Mouse (Mus musculus): ENCODE measurements around the gene H2al1b.
A peak's percentile ranks its signal among the peaks of the same experiment; 100 is the strongest.
"Not testable (repeated sequence)": the region's sequence is repeated elsewhere in the genome, so short reads cannot be mapped to it uniquely, and the experiment has no call there.

The H2al1b gene

GRCm38 (mm10) chrX:11302132-11302531 is at the start of gene H2al1b:
H2al1b (plus strand) TSS chrX:11302432.
- DNase-seq: not testable (repeated sequence)

GRCm38 (mm10) chrX:11254062-11254461 is 48.2 kb upstream of the H2al1b start:
- DNase-seq: no peak

DNA sequence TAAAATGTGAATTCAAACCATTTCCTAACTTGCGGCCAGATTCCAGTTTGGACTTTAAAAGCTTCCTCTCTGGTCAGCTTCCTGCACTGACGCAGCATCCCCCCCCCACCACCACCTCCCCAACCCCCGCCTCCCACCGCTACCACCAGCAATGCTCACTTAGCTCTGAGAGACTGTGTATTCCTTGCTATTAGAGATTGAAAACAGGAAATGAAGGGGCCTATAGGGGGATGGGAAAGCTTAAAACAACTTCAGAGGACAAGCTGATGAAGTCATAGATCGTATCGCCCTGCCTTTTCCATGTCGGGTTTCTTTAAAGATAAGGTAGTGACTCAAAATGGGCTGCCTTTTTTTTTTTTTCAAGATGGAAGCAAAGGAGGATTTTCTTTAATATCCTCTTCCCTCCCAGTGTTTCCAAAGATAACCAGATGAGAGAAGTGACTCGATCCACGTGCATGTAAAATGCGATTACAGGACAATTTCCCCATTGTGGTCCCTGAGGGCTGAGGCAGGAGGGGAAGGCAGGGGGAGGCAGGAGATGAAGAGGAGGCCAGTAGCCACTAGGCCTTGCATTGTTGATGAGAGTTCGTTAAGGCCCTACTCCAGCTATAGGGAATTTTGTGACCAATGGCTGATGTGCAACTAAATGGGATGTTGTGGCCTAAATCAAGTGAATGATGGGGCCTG is 47.6 kb upstream of the H2al1b start:
- no peak for DNase-seq

DNA sequence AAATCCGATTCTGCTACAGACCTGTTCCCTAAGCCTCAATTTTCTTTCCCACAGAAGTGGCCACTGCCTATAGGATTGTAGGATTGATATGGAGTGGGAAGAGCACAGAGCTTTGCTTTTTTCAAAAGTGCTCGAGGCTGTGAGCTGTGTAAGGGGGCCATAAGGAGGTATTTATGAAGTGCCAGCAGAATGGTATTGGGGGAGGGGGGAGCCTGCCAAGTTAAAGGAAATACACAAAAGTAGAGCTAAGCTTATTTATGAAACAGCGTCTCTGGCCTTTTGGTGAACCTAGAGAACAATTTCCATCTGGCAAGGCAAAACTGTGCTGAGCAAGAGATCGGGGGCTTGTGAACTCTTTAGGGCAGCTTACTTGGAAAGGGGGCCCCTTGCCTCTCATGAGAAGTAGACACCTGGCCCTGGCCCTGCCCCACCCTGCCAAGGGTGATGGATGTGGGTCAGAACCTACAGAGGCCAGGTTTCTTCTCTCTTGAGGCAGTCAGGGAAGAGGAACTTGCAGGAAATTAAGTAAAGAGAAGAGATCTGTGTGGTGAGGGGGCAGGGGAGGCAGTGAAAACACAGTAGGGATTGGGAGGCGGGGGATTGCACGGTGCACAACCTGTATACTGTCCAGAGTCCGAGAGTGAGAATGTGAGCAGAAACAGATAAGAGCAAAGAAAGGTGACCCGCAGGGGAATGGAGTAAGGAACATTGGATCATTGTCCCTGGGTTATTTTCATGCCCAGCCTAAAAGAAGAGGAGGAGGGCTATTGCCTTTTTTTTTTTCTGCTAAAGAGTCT is 46.5 kb upstream of the H2al1b start:
- no peak for DNase-seq

DNA sequence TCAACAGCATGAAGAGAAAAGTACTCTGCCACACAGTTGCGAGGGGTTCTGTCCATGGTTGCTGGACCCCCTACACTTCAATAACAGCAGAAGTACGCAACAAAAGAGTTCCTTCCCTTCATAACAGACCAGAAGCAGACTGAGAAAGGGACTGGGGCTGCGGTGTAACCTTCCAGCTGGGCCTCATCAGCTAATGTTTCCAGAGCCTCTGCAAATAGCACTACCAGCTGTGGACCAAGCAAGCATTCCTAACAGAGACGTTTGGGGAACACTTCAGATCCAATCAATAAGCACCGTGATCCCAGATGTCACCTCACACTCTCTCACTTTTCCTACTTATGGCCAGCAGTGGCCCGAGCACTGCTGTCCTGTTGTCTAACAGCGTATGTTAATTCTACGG is 37.3 kb upstream of the H2al1b start:
- DNase-seq: no peak

- DNase-seq: no peak
Measured at GRCm38 (mm10) chrX:11267791-11268190, 34.4 kb upstream of the H2al1b start.

DNA sequence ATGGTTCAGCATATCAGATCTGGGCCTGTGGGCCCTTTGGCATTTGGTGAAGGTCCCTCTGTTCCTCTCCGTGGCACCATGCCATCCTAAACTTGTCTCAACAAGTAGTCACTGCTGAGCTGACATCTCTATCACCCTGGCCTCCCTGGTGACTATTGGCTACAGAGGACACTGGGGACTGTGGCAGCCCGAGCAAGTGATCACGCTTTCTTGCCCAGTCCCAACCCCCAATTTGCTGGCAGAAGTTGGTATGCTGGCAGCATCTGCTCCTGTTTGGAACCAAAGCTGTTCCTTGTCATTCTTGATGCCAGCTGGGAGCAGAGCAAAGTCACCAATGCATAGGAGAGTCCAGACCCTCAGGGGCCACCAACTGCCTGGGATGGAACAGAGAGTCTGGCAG is 33.2 kb upstream of the H2al1b start:
- DNase-seq: peak; percentile 3

- DNase-seq: no peak
Measured at GRCm38 (mm10) chrX:11273190-11273589, 29.0 kb upstream of the H2al1b start.

DNA sequence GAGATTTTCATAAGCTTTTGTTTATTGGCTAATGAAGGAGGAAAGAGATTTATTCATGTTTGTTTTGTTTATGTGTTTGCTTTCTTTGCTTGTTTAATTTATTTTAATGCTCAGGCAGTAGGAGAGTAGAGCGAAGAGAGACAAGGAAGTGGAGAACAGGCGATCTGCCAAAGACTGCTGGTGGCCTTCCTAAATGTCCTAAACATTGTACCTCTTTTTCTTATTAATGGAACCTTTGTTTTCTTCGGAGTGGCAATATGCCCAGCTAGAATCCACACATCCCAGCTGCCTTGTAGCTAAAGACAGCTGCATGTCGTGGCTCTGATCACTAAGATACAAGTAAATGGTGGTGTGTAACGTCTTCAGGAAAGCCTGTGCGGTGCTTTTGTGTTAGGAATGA is 25.1 kb upstream of the H2al1b start:
- no peak for DNase-seq

DNA sequence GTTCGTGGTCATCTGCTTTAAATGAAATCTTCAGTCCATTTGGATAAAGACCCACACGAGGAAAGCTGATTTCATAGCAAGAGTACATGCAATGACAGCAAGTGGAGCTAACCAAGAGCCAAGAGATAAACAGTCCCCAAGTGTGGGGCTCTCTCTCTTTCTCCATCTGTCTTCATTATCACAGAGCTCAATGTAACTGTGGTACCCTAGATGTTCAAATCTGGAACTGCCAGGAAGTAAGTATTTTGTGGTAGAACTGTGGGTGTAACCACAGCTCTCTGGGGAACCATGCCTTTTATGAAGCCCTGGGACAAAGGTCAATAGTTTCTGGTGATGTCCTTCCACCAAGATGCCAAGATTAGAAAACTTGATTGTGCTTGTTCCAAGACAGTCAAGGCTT is 21.5 kb upstream of the H2al1b start:
- no peak for DNase-seq

GRCm38 (mm10) chrX:11288306-11288882 is 13.8 kb upstream of the H2al1b start:
- DNase-seq: no peak

DNA sequence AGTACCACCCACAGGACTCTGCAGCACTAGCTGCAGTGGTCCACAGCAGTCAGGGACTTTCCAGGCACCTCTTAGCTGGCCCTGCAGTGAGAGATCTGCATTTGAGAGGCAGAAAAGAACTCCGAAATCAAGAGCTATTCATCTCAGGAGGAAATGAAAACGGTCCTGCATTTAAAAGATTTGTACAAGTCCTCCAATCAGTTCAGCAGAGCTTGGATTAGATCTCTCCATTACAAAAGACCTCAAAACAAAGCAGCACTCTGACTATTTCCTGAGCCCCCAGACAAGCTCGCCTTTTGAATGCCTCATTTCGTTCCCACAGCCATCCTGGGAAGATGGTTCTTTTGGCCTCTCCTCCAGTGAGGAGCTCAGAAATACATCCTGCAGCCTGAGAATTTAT is 13.0 kb upstream of the H2al1b start:
- no peak for DNase-seq

GRCm38 (mm10) chrX:11298957-11299356 is 3.3 kb upstream of the H2al1b start, which contains the start of gene H2al1a:
H2al1a (plus strand) TSS chrX:11299257.
- DNase-seq: not testable (repeated sequence)

DNA sequence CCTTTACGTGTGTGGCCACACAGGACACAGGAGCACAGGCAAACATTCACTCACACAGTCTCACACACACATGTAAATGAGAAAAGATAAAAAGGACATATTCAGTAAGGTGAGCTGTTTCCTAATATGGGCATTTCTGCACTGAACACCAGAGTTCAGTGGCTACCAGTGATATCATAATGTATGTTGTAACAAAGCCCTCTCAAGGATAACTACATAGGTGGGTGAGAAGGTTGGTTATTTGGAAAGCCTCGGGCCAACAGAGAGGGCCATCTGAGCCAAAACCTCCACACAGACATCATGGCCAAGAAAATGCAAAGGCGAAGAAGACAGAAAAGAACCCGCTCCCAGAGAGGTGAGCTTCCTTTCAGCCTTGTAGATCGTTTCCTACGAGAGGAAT is 3.1 kb downstream of the H2al1b start, which contains the start of gene H2al1c:
TSS of gene H2al1c (plus strand) at position 301 of the 400 bp plus-strand sequence.
- DNase-seq: not testable (repeated sequence)

DNA sequence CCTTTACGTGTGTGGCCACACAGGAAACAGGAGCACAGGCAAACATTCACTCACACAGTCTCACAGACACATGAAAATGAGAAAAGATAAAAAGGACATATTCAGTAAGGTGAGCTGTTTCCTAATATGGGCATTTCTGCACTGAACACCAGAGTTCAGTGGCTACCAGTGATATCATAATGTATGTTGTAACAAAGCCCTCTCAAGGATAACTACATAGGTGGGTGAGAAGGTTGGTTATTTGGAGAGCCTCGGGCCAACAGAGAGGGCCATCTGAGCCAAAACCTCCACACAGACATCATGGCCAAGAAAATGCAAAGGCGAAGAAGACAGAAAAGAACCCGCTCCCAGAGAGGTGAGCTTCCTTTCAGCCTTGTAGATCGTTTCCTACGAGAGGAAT is 6.3 kb downstream of the H2al1b start, which contains the start of gene H2al1d:
TSS of gene H2al1d (plus strand) at position 301 of the 400 bp plus-strand sequence.
- not testable (repeated sequence) for DNase-seq

GRCm38 (mm10) chrX:11311634-11312033 is 9.4 kb downstream of the H2al1b start, which contains the start of gene H2al1e:
H2al1e (plus strand) TSS chrX:11311934.
- not testable (repeated sequence) for DNase-seq

DNA sequence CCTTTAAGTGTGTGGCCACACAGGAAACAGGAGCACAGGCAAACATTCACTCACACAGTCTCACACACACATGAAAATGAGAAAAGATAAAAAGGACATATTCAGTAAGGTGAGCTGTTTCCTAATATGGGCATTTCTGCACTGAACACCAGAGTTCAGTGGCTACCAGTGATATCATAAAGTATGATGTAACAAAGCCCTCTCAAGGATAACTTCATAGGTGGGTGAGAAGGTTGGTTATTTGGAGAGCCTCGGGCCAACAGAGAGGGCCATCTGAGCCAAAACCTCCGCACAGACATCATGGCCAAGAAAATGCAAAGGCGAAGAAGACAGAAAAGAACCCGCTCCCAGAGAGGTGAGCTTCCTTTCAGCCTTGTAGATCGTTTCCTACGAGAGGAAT is 12.6 kb downstream of the H2al1b start, which contains the start of gene H2al1f:
TSS of gene H2al1f (plus strand) at position 301 of the 400 bp plus-strand sequence.
- not testable (repeated sequence) for DNase-seq

- not testable (repeated sequence) for DNase-seq
Measured at GRCm38 (mm10) chrX:11317956-11318355, 15.7 kb downstream of the H2al1b start, which contains the start of gene H2al1g. H2al1g (plus strand) TSS chrX:11318256.

DNA sequence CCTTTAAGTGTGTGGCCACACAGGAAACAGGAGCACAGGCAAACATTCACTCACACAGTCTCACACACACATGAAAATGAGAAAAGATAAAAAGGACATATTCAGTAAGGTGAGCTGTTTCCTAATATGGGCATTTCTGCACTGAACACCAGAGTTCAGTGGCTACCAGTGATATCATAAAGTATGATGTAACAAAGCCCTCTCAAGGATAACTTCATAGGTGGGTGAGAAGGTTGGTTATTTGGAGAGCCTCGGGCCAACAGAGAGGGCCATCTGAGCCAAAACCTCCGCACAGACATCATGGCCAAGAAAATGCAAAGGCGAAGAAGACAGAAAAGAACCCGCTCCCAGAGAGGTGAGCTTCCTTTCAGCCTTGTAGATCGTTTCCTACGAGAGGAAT is 19.0 kb downstream of the H2al1b start, which contains the start of gene H2al1h:
TSS of gene H2al1h (plus strand) at position 301 of the 400 bp plus-strand sequence.
- not testable (repeated sequence) for DNase-seq

- not testable (repeated sequence) for DNase-seq
Measured at GRCm38 (mm10) chrX:11324359-11324758, 22.1 kb downstream of the H2al1b start, which contains the start of gene H2al1i. H2al1i (plus strand) TSS chrX:11324659.

DNA sequence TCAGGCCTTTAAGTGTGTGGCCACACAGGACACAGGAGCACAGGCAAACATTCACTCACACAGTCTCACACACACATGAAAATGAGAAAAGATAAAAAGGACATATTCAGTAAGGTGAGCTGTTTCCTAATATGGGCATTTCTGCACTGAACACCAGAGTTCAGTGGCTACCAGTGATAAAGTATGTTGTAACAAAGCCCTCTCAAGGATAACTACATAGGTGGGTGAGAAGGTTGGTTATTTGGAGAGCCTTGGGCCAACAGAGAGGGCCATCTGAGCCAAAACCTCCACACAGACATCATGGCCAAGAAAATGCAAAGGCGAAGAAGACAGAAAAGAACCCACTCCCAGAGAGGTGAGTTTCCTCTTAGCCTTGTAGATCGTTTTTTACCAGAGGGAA is 25.3 kb downstream of the H2al1b start, which contains the start of gene H2al1j:
TSS of gene H2al1j (plus strand) at position 301 of the 400 bp plus-strand sequence.
- DNase-seq: not testable (repeated sequence)

- DNase-seq: no peak
Measured at GRCm38 (mm10) chrX:11345762-11346161, 43.5 kb downstream of the H2al1b start.

- DNase-seq: no peak
Measured at GRCm38 (mm10) chrX:11346756-11347155, 44.5 kb downstream of the H2al1b start.

Data from right cerebral cortex, postnatal 4 days (tissue).